Mouse (Mus musculus) inflammation-experienced regulatory T-cells, adult 6 months (primary cell): ENCODE measurements at regions not wholly inside any gene's neighbourhood (a gene's known extent, or its start where the extent isn't known, plus 50 kb on each side); places are given as distances from the start of the nearest gene placed in this dataset.

Source experiments
- ATAC-seq: one replicate; pipeline ENCODE4 v1.8.0; 2017

DNA sequence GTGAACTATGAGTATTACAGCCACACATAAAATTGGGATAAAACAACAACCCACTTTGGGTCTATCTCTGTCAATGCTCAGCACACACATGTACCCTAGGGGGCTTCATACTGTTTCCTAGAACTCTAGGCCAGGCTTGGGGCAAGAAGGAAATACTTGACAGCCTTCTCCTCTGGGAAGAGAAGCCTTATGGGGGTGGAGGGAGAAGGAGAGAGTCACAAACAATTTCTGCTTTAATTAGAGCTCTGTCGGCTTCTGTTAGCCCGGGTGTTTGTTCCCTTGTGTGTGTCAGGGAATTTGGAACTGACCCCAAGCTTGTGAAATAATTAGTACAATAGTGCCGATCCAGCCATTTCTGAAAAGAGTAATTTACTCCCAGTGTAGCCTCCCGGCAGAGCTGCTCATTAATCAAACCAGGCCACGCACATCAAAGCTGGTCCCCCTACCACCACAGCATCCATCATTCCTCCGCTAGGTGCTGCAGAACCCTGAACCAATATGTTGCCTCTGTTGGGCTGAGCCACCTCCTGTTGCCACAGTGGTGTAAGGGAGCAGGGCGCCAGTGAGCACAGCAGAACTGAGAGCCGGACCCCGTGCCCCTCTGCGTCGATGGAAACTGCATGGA lies 307.3 kb downstream of the Tmem114 start:
- ATAC-seq = no peak

DNA sequence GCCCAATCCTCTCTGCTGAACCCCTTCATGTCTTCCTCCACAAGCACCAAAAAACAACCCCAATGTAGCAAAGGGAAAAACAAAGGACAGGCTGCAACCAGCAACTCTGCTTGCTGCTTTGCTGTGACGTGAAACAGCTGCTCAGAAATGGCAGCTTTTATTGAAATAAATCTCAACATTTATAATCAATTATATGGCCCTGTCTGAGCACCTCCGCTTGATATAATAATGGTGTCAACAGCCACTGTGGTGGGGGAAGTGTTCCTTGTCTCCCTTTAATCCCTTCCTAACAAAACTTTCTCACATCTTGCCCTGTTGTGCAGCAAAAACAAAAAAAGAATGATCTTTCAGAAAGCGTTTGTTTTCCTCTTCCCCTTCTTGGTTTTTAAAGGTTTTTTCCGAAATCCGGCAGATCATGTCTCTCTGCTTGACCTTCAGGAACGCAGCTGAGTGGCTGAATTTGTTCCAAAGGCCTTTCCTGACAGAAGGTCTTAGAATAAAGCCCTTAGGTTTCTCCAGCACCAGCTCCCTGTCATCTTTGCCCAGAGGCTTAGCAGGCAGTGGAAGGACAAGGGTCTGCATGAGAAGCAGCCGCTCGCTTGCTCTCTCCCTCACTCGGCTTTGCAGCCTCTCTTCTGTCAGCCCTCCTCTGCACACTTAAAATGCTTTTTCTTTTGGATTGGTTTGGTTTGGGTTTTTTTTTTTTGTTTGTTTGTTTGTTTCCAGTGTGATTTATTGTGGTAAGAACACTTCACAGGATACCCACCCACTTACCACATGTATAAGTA lies 313.4 kb downstream of the Tmem114 start:
- no peak for ATAC-seq

- no peak for ATAC-seq
These were observed 316.5 kb downstream of the Tmem114 start for GRCm38 (mm10) chr16:8108141-8109122.

- ATAC-seq = no peak
These were observed 345.9 kb downstream of the Tmem114 start for GRCm38 (mm10) chr16:8079024-8079423.

GRCm38 (mm10) chr16:8078461-8078860 lies 346.5 kb downstream of the Tmem114 start:
- ATAC-seq = no peak

GRCm38 (mm10) chr16:8074729-8075128 lies 350.2 kb downstream of the Tmem114 start:
- no peak for ATAC-seq

- no peak for ATAC-seq
These were observed 371.0 kb downstream of the Tmem114 start for GRCm38 (mm10) chr16:8053936-8054335.

DNA sequence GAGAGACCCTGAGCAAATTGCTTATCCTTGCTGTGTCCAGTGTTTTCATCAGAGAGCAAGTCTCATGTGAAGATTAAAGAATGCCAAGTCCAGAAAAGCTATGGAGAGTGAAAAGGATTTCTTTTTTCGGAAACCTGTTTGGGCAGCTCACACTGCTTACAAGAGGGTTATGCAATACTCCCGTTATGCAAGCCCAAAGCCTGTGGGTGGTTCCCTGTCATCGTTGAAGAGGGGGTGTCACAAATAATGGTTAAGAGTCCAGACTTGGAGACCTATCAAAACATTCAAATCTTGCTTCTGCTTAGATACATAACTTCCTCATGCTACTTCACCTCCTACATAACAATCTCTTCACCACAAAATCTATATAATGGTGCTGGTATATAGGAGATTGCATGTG lies 416.0 kb downstream of the Tmem114 start:
- ATAC-seq = no peak

DNA sequence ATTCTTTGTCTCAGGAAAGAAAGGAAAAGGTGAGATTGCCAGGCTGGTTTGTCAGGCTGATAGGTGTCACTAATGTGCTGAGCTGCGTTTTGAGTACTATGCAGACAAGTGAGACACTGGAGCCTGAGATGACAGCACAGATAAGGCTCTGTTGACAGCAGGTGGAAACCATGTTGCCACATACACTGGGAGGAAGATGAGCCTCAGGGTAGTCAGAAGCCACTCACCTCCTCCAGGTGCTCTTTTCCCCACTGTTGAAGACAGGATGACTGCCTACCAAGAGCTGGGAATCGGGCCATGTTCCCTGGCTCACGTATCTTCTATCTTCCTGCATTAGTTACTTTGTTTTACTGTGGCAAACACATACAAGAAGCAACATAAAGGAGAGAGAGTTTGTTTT lies 418.3 kb downstream of the Tmem114 start:
- ATAC-seq = no peak

DNA sequence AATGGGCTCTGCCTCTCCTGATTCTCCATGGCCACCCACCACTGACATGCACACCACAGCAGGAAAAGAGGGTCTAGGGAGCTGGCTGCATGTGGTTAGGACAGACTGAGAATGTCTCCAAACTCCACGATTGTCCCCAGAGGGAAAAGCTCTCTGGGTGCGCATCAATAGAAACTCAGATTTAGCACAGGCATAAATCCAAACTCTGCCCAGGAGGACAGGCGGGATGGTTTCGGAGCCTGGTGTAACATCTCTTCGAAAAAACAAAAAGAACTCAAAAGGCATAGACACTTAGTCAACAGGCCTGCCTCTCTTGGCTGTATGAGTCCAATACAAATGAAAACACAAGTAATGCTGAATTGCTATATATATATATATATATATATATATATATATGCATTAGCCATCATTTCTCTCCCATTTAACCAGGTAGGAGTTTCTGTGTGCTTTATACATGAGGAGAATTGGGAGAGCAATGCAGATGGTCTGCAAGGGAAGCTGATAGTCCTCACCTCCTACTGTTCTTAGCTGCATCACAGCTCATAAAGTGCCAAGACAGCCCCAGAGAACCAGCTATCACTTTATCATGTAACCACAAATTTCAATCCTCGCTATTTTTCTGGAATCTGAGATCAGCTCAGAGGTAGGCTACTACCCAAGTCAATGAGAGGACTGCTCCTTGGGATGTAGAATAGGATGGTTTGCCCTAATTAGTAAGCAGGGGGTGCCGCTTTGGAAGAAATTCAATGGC lies 422.4 kb downstream of the Tmem114 start:
- ATAC-seq = no peak

DNA sequence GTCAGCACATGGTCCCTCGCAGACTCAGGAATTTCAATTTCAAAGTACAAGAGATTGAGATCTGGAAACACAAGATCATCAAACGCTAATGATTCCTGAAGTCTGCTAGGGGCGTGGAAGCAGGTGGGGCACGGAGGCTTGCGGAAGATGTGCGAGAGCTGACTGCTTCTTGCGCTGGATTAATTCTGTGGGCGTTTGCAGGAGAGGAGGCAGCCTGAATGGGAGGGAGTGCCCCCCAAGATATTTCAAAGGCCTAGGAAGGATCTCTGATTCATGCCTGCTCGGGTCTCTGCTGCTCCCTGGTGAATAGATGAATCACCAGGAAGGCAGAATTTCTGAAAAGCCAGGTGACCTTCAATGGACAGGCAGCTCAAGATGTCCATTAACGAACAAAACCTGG lies 442.1 kb downstream of the Tmem114 start:
- ATAC-seq = no peak

GRCm38 (mm10) chr16:7978466-7978865 lies 446.5 kb downstream of the Tmem114 start:
- no peak for ATAC-seq

DNA sequence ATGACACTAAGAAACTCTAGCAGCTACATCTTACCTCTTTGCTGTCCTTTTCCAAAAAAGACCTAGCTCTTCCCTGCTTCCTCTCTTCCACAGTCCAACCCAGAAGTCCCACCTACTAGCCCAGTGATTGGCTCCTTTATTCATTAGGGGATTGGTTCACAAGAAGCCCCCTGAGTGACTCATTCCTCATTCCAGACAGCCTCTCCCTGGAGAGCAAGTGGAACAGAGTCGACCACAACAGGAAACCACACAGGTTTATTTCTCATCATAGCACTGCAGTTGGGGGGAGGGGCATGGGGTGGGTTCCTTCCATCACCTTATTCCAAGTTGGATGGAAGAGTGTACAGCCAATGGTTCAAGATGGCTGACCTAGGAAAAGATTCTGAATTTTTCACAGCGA lies 473.3 kb downstream of the Tmem114 start:
- no peak for ATAC-seq

GRCm38 (mm10) chr16:7942333-7942732 lies 482.6 kb downstream of the Tmem114 start:
- no peak for ATAC-seq

DNA sequence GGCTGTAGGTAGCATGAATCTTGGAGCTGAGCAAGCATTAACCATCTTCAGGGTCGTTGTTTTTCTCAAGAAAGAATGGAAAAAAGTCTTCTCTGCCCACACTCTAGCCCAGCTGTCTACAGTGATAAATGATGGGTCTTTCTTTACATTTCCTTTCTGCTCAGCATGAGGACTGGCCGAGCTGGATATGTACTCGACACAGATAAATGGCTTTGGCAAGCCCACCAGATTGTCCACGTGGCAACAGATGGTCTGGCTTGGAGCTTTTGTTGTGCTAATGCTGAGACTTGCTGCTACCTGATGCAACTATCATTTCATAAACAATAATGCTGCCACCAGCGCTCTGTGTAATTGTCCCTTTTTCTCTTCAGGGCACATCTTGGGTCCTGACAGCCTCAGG lies 487.8 kb downstream of the Tmem114 start:
- no peak for ATAC-seq

DNA sequence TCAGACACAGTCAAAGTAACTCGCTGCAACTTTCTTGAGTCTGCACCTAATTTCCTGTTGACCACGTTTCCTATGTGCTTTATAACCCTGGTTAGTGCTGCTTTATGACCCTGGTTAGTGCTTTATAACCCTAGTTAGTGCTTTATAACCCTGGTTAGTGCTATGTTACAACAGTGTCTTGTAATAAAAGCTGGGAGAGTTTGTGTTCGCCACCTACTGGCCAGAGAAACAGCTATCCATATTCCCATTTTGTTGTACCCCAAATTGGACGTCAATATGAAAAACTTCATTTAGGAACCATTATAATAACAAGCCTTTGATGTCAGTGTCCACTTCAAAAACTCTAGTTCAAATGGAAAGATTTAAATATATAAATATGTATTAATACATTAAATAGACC lies 492.6 kb downstream of the Tmem114 start:
- ATAC-seq = no peak

DNA sequence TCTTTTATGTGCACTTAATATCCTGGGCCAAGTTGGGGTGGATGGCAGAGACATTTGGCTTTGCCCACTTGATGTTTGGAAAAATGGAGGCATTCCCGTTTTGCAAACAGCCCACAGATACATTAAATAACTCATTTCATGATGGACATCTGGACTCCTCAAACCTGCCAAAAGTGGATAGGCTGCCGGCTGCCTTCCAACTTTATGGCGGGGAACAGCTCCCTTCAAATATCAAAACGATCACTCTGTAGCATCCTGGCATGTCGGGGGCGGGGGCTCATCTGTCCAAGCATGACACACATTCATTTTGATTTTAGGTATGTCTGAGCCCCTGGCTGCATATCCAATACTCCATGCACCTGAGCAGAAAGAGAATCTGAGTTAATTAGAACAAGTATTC lies 493.3 kb downstream of the Tmem114 start:
- ATAC-seq = no peak

DNA sequence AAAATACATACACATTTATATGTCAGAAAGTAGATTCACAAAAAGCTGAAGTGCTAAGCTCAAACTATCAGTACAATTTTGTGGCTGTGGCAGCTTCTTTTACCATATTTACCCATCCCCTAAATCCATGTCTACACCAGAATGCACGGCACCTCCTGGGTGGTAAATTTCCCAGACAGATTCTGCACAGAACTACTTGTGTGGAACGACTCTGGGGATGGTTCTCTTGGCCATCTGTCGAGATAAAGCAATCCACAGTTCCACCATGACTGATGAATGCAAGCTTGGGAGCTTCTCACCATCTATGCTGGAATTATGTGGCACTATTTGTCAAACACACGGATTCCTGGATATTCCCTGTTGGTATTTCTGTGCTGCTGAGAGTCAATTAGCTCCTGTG lies 495.8 kb downstream of the Tmem114 start:
- no peak for ATAC-seq

DNA sequence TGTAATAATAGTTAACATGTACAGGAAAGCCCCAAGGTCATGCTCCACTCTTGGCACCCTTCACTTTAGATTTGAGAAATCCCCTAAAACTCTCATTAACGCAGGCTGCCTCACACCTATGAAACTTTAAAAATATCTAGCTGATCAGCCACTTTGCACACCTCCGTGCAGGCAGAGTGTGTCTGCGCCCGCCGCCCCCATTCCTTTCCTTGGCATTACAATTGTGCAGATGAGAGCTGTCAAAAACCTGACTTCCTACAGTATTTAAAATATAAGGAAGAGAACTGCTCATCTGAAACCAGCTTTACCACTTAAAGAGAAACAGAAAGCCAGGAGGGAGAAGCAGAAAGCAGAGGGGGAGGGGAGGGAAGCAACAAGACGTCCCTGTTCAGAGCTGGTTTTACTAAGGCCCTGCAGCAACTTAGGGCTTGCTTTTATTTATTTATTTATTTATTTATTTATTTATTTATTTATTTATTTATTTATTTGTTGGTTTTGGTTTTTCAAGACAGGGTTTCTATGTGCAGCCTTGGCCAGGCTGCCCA lies 496.5 kb downstream of the Tmem114 start:
- peak; percentile 17 for ATAC-seq

- no peak for ATAC-seq
These were observed 497.2 kb downstream of the Tmem114 start for GRCm38 (mm10) chr16:7927756-7928155.

- no peak for ATAC-seq
These were observed 529.1 kb downstream of the Tmem114 start for GRCm38 (mm10) chr16:7895786-7896185.

DNA sequence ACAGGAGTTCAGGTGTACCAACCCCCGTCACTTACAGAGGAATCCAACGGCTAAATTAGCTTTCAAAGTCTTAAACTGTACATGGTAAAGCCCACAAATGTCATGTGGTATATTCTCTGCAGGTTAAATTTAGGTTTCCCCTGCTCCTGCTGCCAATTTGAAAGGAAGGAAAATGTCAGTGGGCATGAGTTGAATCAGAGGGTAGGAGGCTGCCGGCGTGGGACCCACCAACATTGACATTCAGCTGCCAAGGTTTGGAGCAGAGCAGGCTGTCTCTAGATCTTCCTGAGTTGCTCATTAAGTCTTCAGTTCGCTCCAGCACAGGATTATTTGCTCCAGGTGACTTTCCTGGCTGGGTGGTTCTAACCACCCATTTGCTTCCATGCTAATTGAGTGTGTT lies 532.1 kb downstream of the Tmem114 start:
- no peak for ATAC-seq
